Mouse (Mus musculus) midbrain, embryonic 16.5 days (tissue): Measurements from ENCODE around the gene Slc16a7. TPM values are rescaled to one million over a fixed set of nuclear protein-coding genes. Genes with fewer than 3 reads are reported as not detected.

Experiments used
- ATAC-seq: fragments of 200-750 bp; cut with Nextera tagmentation; 2 replicates; pipeline ENCODE4 v1.8.0; 2017; ENCODE audit warnings: moderate TSS enrichment
- H3K27ac ChIP-seq: fragments of 300-500 bp; sonication (generic); 2 replicates; pipeline ENCODE4 v1.5.1; 2014; ENCODE audit warnings: mild to moderate bottlenecking, low read length, mixed read lengths
- H3K27me3 ChIP-seq: fragments of 300-500 bp; sonication (generic); 2 replicates; pipeline ENCODE4 v1.6.1; 2014; ENCODE audit warnings: low read depth, low read length, mixed read lengths; ENCODE audit not compliant: control insufficient read depth, insufficient read depth
- H3K36me3 ChIP-seq: fragments of 300-500 bp; sonication (generic); 2 replicates; pipeline ENCODE4 v1.6.1; 2014; ENCODE audit warnings: mild to moderate bottlenecking, low read length, moderate library complexity, mixed read lengths; ENCODE audit not compliant: control insufficient read depth, insufficient read depth
- H3K4me1 ChIP-seq: fragments of 300-500 bp; sonication (generic); 2 replicates; pipeline ENCODE4 v1.6.1; 2014; ENCODE audit warnings: mild to moderate bottlenecking, low read length, mixed read lengths; ENCODE audit not compliant: control insufficient read depth, insufficient read depth
- H3K4me2 ChIP-seq: fragments of 300-500 bp; sonication (generic); 2 replicates; pipeline ENCODE4 v1.6.1; 2014; ENCODE audit warnings: mild to moderate bottlenecking, low read length, mixed read lengths
- H3K4me3 ChIP-seq: fragments of 300-500 bp; sonication (generic); 2 replicates; pipeline ENCODE4 v1.5.1; 2014; ENCODE audit warnings: low read depth, mild to moderate bottlenecking, low read length, moderate library complexity, mixed read lengths
- H3K9ac ChIP-seq: fragments of 300-500 bp; sonication (generic); 2 replicates; pipeline ENCODE4 v1.6.1; 2014; ENCODE audit warnings: low read depth, low read length, mixed read lengths
- H3K9me3 ChIP-seq: fragments of 300-500 bp; sonication (generic); replicated peaks from 2 replicates; pipeline ENCODE4 v1.6.1; 2014; ENCODE audit warnings: mild to moderate bottlenecking, low read length, mixed read lengths; ENCODE audit not compliant: control insufficient read depth, poor library complexity, severe bottlenecking
- WGBS: fragments of 180-500 bp; shearing (Covaris S2); extraction: QIAGEN DNeasy Blood & Tissue Kit; methylation state at CpG from one replicate; pipeline ENCODE4 v1.1.7; 2014; 5-methylcytosine and 5-hydroxymethylcytosine counted together
- polyA plus RNA-seq: library from polyadenylated mRNA; unstranded; fragments of >200 nt; fragmentation: Nextera tagmentation; extraction: Ambion mirVana; gene quantifications from 2 replicates; pipeline ENCODE4 v1.2.1, GENCODE M21; 2015

Slc16a7 gene
- polyA plus RNA-seq, 1 experiment from 2014 or later, result 8.8 TPM

- no peak overlapping the region for H3K4me2 ChIP-seq
- H3K4me3 ChIP-seq, result no peak overlapping the region
- WGBS, result 81% methylated on average over 2 of the region's 2 CpGs
- no peak for ATAC-seq
- no peaks in the 10 kb centered on the region for H3K9me3 ChIP-seq
- no peaks in the 10 kb centered on the region for H3K36me3 ChIP-seq
- no peak overlapping the region for H3K9ac ChIP-seq
- H3K4me1 ChIP-seq, result no peaks in the 10 kb centered on the region
- no peaks in the 10 kb centered on the region for H3K27me3 ChIP-seq
- H3K27ac ChIP-seq, result no peak overlapping the region
Observed at GRCm38 (mm10) chr10:125177782-125178181, 211.5 kb downstream of the Slc16a7 start.

- Histone ChIP-seq H3K4me3 (no peak overlapping the region), H3K27me3 (no peaks in the 10 kb centered on the region), H3K4me2 (no peak overlapping the region), H3K9me3 (no peaks in the 10 kb centered on the region), H3K27ac (no peak overlapping the region), H3K36me3 (no peaks in the 10 kb centered on the region), H3K4me1 (no peaks in the 10 kb centered on the region), H3K9ac (no peak overlapping the region)
- WGBS, result 38% methylated on average over 5 of the region's 5 CpGs
- ATAC-seq, result no peak
Observed at GRCm38 (mm10) chr10:125175013-125175650, 214.1 kb downstream of the Slc16a7 start.

GRCm38 (mm10) chr10:125171625-125172024 is 217.6 kb downstream of the Slc16a7 start:
- no peak overlapping the region for H3K27ac ChIP-seq
- ATAC-seq, result no peak

GRCm38 (mm10) chr10:125171154-125171553 is 218.1 kb downstream of the Slc16a7 start:
- H3K9ac ChIP-seq, result no peak overlapping the region
- no peaks in the 10 kb centered on the region for H3K4me1 ChIP-seq
- no peaks in the 10 kb centered on the region for H3K27me3 ChIP-seq
- no peak overlapping the region for H3K27ac ChIP-seq
- H3K36me3 ChIP-seq, result no peaks in the 10 kb centered on the region
- no peaks in the 10 kb centered on the region for H3K9me3 ChIP-seq
- no peak overlapping the region for H3K4me2 ChIP-seq
- no peak for ATAC-seq
- WGBS, result 91% methylated on average over 6 of the region's 6 CpGs
- no peak overlapping the region for H3K4me3 ChIP-seq

More at GRCm38 (mm10) chr10:125171625-125172024, 217.6 kb downstream of the Slc16a7 start:
- Histone ChIP-seq H3K9me3 (no peaks in the 10 kb centered on the region), H3K4me1 (no peaks in the 10 kb centered on the region), H3K4me2 (no peak overlapping the region), H3K36me3 (no peaks in the 10 kb centered on the region), H3K9ac (no peak overlapping the region), H3K4me3 (no peak overlapping the region), H3K27me3 (no peaks in the 10 kb centered on the region)
- 93% methylated on average over 10 of the region's 10 CpGs for WGBS
